Mouse (Mus musculus): ENCODE results near the gene Epdr1.
A peak's percentile ranks its signal among the peaks of the same experiment; 100 is the strongest.

Gene Epdr1

GRCm38 (mm10) chr13:19619216-19619927 is at the start of gene Epdr1:
TSS of gene Epdr1 (minus strand) at chr13:19619927.
- peak; percentile 14 to 39 for DNase-seq (ENCODE audit: low spot score in 2 of 2)

GRCm38 (mm10) chr13:19668355-19669140 is 48.8 kb upstream of the Epdr1 start:
- DNase-seq (ENCODE audit: low spot score in 2 of 2), result no peak

- DNase-seq (ENCODE audit: low spot score in 2 of 2), result no peak
Measured at GRCm38 (mm10) chr13:19652405-19652804, 32.7 kb upstream of the Epdr1 start.

GRCm38 (mm10) chr13:19649824-19650223 is 30.1 kb upstream of the Epdr1 start:
- no peak for DNase-seq (ENCODE audit: low spot score in 2 of 2)

GRCm38 (mm10) chr13:19644225-19644624 is 24.5 kb upstream of the Epdr1 start:
- DNase-seq (ENCODE audit: low spot score in 2 of 2), result no peak

GRCm38 (mm10) chr13:19643519-19643918 is 23.8 kb upstream of the Epdr1 start:
- no peak for DNase-seq (ENCODE audit: low spot score in 2 of 2)

- no peak for DNase-seq (ENCODE audit: low spot score in 2 of 2)
Measured at GRCm38 (mm10) chr13:19640203-19640851, 20.6 kb upstream of the Epdr1 start.

- no peak for DNase-seq (ENCODE audit: low spot score in 2 of 2)
Measured at GRCm38 (mm10) chr13:19636131-19636530, 16.4 kb upstream of the Epdr1 start.

- no peak for DNase-seq (ENCODE audit: low spot score in 2 of 2)
Measured at GRCm38 (mm10) chr13:19630768-19631709, 11.3 kb upstream of the Epdr1 start.

- no peak for DNase-seq (ENCODE audit: low spot score in 2 of 2)
Measured at GRCm38 (mm10) chr13:19626473-19626872, 6.7 kb upstream of the Epdr1 start.

- DNase-seq (ENCODE audit: low spot score in 2 of 2), result no peak
Measured at GRCm38 (mm10) chr13:19624632-19625320, 5.0 kb upstream of the Epdr1 start.

- DNase-seq (ENCODE audit: low spot score in 2 of 2), result no peak
Measured at GRCm38 (mm10) chr13:19623228-19623905, 3.6 kb upstream of the Epdr1 start.

- no peak for DNase-seq (ENCODE audit: low spot score in 2 of 2)
Measured at GRCm38 (mm10) chr13:19622573-19623227, 3.0 kb upstream of the Epdr1 start, which contains the start of gene Sfrp4. TSS of gene Sfrp4 (plus strand) at chr13:19623104.

GRCm38 (mm10) chr13:19618841-19619215 is 899 bp downstream of the Epdr1 start:
- no peak for DNase-seq (ENCODE audit: low spot score in 2 of 2)

GRCm38 (mm10) chr13:19618081-19618480 is 1.6 kb downstream of the Epdr1 start:
- DNase-seq (ENCODE audit: low spot score in 2 of 2), result no peak

- DNase-seq (ENCODE audit: low spot score in 2 of 2), result no peak
Measured at GRCm38 (mm10) chr13:19614311-19614710, 5.4 kb downstream of the Epdr1 start.

GRCm38 (mm10) chr13:19613426-19613825 is 6.3 kb downstream of the Epdr1 start:
- DNase-seq (ENCODE audit: low spot score in 2 of 2), result no peak

GRCm38 (mm10) chr13:19612963-19613362 is 6.8 kb downstream of the Epdr1 start:
- DNase-seq (ENCODE audit: low spot score in 2 of 2), result no peak

GRCm38 (mm10) chr13:19612348-19612747 is 7.4 kb downstream of the Epdr1 start:
- no peak for DNase-seq (ENCODE audit: low spot score in 2 of 2)

- DNase-seq (ENCODE audit: low spot score in 2 of 2), result no peak
Measured at GRCm38 (mm10) chr13:19608120-19608519, 11.6 kb downstream of the Epdr1 start.

Measured in thymus, postnatal 10 days (tissue).